Mouse (Mus musculus) bone marrow macrophage, adult 2 months (primary cell): ENCODE results near the gene Bnipl.

Source experiments
- CTCF ChIP-seq: IDR thresholded peaks from 2 replicates; pipeline ENCODE4 v1.5.1; 2012; ENCODE audit warnings: low read depth, mild to moderate bottlenecking, low read length, moderate library complexity
- POLR2A ChIP-seq: IDR thresholded peaks from 2 replicates; pipeline ENCODE4 v1.6.1; 2012; ENCODE audit warnings: mild to moderate bottlenecking, low read depth, low read length, borderline replicate concordance

DNA sequence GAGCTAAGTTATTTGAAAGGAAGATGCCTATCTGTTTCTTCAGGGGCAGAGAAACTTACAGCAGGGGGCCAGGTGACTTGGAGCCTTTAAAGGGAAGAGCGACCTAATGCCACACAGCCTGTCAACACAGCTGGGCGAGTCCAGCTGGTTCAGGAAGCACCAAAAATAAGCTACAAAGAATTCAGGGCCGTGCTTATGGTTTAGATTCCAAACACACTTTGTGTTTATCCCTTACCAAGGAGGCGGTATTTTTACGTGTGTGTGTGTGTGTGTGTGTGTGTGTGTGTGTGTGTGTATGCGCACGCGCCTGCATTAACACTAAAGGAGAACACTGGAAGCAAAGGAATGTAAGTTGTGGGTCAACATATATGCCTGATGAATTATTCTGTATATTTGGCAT, 29.8 kb upstream of the Bnipl start:
- no peak for TF ChIP-seq CTCF
- no peak for TF ChIP-seq POLR2A
